Mouse (Mus musculus) embryonic fibroblast, embryonic 13.5 days (primary cell): Measurements from ENCODE around the gene Them4. TPM values are rescaled to one million over a fixed set of nuclear protein-coding genes. Genes with fewer than 3 reads are reported as not detected.
"Not testable (repeated sequence)": the region's sequence is repeated elsewhere in the genome, so short reads cannot be mapped to it uniquely, and the experiment has no call there.

Experiments used
- H3K27ac ChIP-seq: 2 replicates; pipeline ENCODE4 v1.5.1; 2012; ENCODE audit warnings: low read length, control low read depth, inconsistent platforms; ENCODE audit not compliant: insufficient read depth
- H3K4me1 ChIP-seq: 2 replicates; pipeline ENCODE4 v1.6.1; 2011; ENCODE audit warnings: low read length; ENCODE audit not compliant: control insufficient read depth, insufficient read depth
- H3K4me3 ChIP-seq: 2 replicates; pipeline ENCODE4 v1.5.1; 2011; ENCODE audit warnings: mild to moderate bottlenecking, control low read depth, low read length; ENCODE audit not compliant: insufficient read depth
- CTCF ChIP-seq: IDR thresholded peaks from 2 replicates; pipeline ENCODE4 v1.5.1; 2011; ENCODE audit warnings: mild to moderate bottlenecking, control low read depth, low read length, moderate library complexity, borderline replicate concordance; ENCODE audit not compliant: insufficient read depth
- POLR2A ChIP-seq: IDR thresholded peaks from 2 replicates; pipeline ENCODE4 v1.6.1; 2011; ENCODE audit warnings: low read depth, mild to moderate bottlenecking, control low read depth, low read length, moderate library complexity
- polyA plus RNA-seq: library from polyadenylated mRNA; stranded (reverse); fragments of >200 nt; gene quantifications from 2 replicates; pipeline ENCODE4 v1.2.4, GENCODE M21; 2011; ENCODE audit warnings: low read depth; ENCODE audit not compliant: missing spikeins, insufficient read length

Gene Them4
- 9.6 and 10.6 TPM in 2 replicates for polyA plus RNA-seq

DNA sequence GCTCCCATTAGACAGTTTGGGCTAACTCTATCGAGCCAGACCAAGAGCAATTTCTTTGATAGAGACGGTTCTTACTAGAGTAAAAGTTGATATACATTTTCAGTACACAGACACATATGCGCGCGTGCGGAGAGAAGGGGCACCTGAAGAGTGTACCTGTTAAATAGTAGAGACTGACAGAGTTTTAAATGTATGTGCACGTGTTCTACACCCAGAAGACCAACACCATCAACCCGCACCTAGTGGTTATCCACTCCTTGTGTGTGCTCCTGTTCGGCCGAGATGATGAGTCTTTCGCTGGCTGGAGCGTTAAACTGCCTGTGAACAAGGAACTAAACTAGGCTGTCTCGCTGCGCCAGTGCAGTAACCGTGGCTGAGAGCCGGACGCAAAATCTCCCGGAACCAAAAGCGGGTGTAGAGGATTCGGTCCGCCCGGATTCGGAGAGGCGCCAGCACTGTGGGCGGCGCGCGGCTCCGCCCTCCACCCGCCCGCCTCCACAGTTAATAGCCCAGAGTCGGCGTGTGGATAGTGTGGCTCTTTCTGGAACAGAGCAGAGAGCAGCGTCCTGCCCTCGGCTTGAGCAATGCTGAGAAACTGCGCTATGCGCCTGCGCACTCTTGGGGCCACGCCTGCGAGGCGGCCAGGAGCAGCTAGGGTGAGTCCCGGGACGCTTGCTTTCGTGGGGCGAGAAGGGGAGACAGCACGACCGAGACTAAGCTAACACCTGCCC lies at the start of gene Them4:
Them4 (plus strand) TSS at position 457 of the 731 bp plus-strand sequence.
- H3K27ac ChIP-seq, result peak within 1 kb of the TSS; percentile 66
- peak; percentile 94 for TF ChIP-seq POLR2A
- no peak for TF ChIP-seq CTCF
- H3K4me1 ChIP-seq, result no peaks in the 10 kb centered on the region
- H3K4me3 ChIP-seq, result peak within 1 kb of the TSS; percentile 74

- Histone ChIP-seq H3K4me1 (no peaks in the 10 kb centered on the region), H3K4me3 (no peak overlapping the region), H3K27ac (no peak overlapping the region)
- TF ChIP-seq POLR2A (no peak), CTCF (no peak)
Measured at GRCm38 (mm10) chr3:94260598-94260997, 49.3 kb upstream of the Them4 start.

- H3K4me3 ChIP-seq, H3K27ac ChIP-seq, H3K4me1 ChIP-seq: not testable (repeated sequence)
Measured at GRCm38 (mm10) chr3:94263736-94264135, 46.2 kb upstream of the Them4 start, which contains the start of gene Gm4778. Gm4778 (plus strand) TSS chr3:94264036.

DNA sequence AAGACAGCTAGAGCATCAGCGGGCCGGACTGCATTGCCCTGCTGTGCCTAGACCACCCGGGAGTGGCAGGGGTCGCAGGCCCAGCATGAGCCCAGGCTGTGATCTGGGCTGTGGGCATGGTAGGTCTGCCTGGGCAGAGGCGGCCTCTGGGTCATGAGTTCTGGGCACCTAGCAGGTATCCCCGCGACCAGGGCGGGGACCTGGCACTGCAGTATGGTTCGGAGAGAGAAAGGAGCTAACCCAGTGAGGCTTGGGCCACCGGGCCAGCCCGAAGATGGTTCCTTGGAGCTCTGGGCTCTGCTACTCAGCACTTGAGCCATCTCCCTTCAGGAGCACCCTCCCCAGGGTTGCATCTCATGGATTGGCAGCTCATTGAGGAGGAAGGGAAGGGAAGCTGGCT lies 33.9 kb upstream of the Them4 start:
- Histone ChIP-seq H3K27ac (no peak overlapping the region), H3K4me1 (no peaks in the 10 kb centered on the region), H3K4me3 (no peak overlapping the region)
- TF ChIP-seq POLR2A (no peak), CTCF (no peak)

GRCm38 (mm10) chr3:94305457-94305856 lies 4.4 kb upstream of the Them4 start:
- TF ChIP-seq POLR2A (no peak), CTCF (no peak)
- H3K4me1 ChIP-seq, result no peaks in the 10 kb centered on the region
- H3K4me3 ChIP-seq, result no peak overlapping the region
- no peak overlapping the region for H3K27ac ChIP-seq

GRCm38 (mm10) chr3:94306975-94307374 lies 2.9 kb upstream of the Them4 start:
- no peak for TF ChIP-seq POLR2A
- TF ChIP-seq CTCF, result no peak
- Histone ChIP-seq H3K4me3 (no peak overlapping the region), H3K27ac (no peak overlapping the region), H3K4me1 (no peaks in the 10 kb centered on the region)

DNA sequence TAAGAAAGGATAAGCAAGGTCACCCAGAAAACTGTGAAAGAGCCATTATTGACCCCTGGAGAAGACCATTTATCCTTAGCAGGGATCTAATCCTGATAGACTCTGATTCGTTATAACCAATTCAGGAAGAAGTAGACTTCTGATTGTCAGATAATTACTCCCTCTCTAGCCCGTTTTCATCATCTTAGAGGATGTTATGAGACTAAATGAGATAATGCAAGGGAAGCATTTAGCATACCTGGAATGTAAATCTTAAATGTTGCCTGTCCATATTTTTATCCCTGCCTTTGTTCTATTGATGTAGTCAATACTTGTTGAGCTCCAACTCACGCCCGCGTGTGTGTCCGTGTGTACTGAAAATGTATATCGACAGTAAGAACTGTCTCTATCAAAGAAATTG lies 602 bp downstream of the Them4 start:
- Histone ChIP-seq H3K27ac (peak overlapping the region; percentile 66), H3K4me1 (no peaks in the 10 kb centered on the region)

DNA sequence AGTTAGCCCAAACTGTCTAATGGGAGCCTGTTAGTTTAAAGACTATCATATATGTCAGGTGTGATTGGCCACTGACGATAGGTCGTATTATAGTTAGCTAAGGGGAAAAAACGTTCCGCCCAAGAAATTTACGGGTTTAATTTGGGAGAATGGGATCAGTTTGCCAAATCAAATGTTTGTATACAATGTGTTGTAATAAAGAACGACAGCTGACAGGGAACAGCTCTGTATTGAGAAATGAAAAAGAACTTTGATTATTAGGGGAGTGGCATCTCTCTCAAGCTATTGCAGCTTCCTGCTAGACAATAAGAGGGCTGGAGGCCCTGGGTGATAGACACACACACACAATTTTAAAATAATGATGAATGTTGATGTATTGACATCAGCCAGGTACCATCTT lies 1.0 kb downstream of the Them4 start:
- TF ChIP-seq CTCF (no peak), POLR2A (no peak)
- H3K27ac ChIP-seq, result no peak overlapping the region
- H3K4me1 ChIP-seq, result no peaks in the 10 kb centered on the region
- peak overlapping the region; percentile 74 for H3K4me3 ChIP-seq

More for the DNA sequence above, 602 bp downstream of the Them4 start:
- TF ChIP-seq CTCF (no peak), POLR2A (no peak)
- peak overlapping the region; percentile 74 for H3K4me3 ChIP-seq

- no peak overlapping the region for H3K27ac ChIP-seq
- no peak for TF ChIP-seq POLR2A
- TF ChIP-seq CTCF, result no peak
- H3K4me1 ChIP-seq, result no peaks in the 10 kb centered on the region
- H3K4me3 ChIP-seq, result no peak overlapping the region
Measured at GRCm38 (mm10) chr3:94311376-94311775, 1.5 kb downstream of the Them4 start.

DNA sequence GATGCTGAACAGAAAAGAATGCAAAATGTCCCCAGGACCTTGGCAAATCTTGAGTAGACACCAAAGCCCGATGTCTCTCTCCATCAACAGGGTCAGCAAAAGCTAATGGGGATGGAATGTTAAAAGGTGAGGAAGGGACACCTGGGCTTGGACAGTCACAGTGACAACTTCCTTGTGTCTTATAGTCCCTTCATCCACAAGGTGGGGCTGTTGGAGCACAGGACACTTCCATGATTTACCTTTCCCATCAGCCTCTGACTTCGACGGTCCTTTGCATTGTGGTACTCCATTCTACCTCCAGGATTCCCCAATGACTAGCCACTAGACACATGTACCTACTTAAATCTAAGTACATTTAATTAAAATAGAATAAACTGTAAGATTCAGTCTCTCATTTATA lies 18.8 kb downstream of the Them4 start:
- Histone ChIP-seq H3K27ac (no peak overlapping the region), H3K4me1 (no peaks in the 10 kb centered on the region)

More for the DNA sequence above, 18.8 kb downstream of the Them4 start:
- H3K4me3 ChIP-seq, result no peak overlapping the region
- peak; percentile 22; the same call in 1 of the 2 replicates for TF ChIP-seq CTCF
- no peak for TF ChIP-seq POLR2A
